Mouse (Mus musculus) MEL (cell line): ENCODE results near the gene Rad51b. TPM values are rescaled to one million over a fixed set of nuclear protein-coding genes. Genes with fewer than 3 reads are reported as not detected.

Experiments
- DNase-seq: peaks from one replicate; pipeline ENCODE4 v3.0.0; 2011; ENCODE audit warnings: low read depth, low spot score
- H3K27ac ChIP-seq: 2 replicates; pipeline ENCODE4 v1.5.1; 2012; ENCODE audit warnings: low read depth, mild to moderate bottlenecking, control low read depth, low read length, moderate library complexity; ENCODE audit not compliant: control insufficient read depth
- H3K27me3 ChIP-seq, 2 experiments: fragments of 150-350 bp in 1 of 2; sonication (generic) in 1 of 2; 2 replicates each; pipeline ENCODE4 v1.6.1; 2012; ENCODE audit warnings: low read length in 2 of 2, mild to moderate bottlenecking in 2 of 2, improper control_type of control experiment in 1 of 2, moderate library complexity in 1 of 2; ENCODE audit not compliant: insufficient read depth in 2 of 2, control insufficient read depth in 1 of 2
- H3K36me3 ChIP-seq, 2 experiments: 2 replicates each; pipeline ENCODE4 v1.6.1; 2012 to 2014; ENCODE audit warnings: low read length in 2 of 2, improper control_type of control experiment in 1 of 2, inconsistent platforms in 1 of 2, mild to moderate bottlenecking in 1 of 2; ENCODE audit not compliant: insufficient read depth in 2 of 2, control insufficient read depth in 1 of 2
- H3K4me1 ChIP-seq, 2 experiments: fragments of 150-350 bp in 1 of 2; sonication (generic) in 1 of 2; 2 replicates each; pipeline ENCODE4 v1.6.1; 2012; ENCODE audit warnings: low read length in 2 of 2, improper control_type of control experiment in 1 of 2, mild to moderate bottlenecking in 1 of 2; ENCODE audit not compliant: insufficient read depth in 2 of 2, control insufficient read depth in 1 of 2
- H3K4me3 ChIP-seq, 2 experiments: fragments of 150-350 bp in 1 of 2; sonication (generic) in 1 of 2; 2 replicates each; pipeline ENCODE4 v1.5.1; 2012; ENCODE audit warnings: low read depth in 2 of 2, low read length in 2 of 2, mild to moderate bottlenecking in 2 of 2, moderate library complexity in 2 of 2, control low read depth in 1 of 2, improper control_type of control experiment in 1 of 2; ENCODE audit not compliant: control insufficient read depth in 1 of 2, insufficient read depth in 1 of 2
- H3K79me2 ChIP-seq: 2 replicates; pipeline ENCODE4 v1.6.1; 2012; ENCODE audit warnings: mild to moderate bottlenecking, low read length, moderate library complexity; ENCODE audit not compliant: control insufficient read depth, poor library complexity, insufficient read depth
- H3K9ac ChIP-seq: 2 replicates; pipeline ENCODE4 v1.6.1; 2012; ENCODE audit warnings: low read depth, mild to moderate bottlenecking, control low read depth, low read length, moderate library complexity; ENCODE audit not compliant: control insufficient read depth, poor library complexity, severe bottlenecking
- H3K9me3 ChIP-seq: fragments of 150-350 bp; sonication (generic); replicated peaks from 2 replicates; pipeline ENCODE4 v1.6.1; 2012; ENCODE audit warnings: mild to moderate bottlenecking, low read length, improper control_type of control experiment, moderate library complexity; ENCODE audit not compliant: insufficient read depth
- BHLHE40 ChIP-seq: IDR thresholded peaks from 2 replicates; pipeline ENCODE4 v1.6.1; 2012; ENCODE audit warnings: low read depth, mild to moderate bottlenecking, inconsistent platforms, low read length, improper control_type of control experiment, borderline replicate concordance
- CHD2 ChIP-seq: IDR thresholded peaks from 2 replicates; pipeline ENCODE4 v1.6.1; 2011; ENCODE audit warnings: low read length, improper control_type of control experiment
- E2F4 ChIP-seq: IDR thresholded peaks from 2 replicates; pipeline ENCODE4 v1.6.1; 2011; ENCODE audit warnings: low read depth, low read length, improper control_type of control experiment, borderline replicate concordance
- GABPA ChIP-seq: IDR thresholded peaks from 2 replicates; pipeline ENCODE4 v1.6.1; 2012; ENCODE audit warnings: low read depth, mild to moderate bottlenecking, inconsistent platforms, low read length, improper control_type of control experiment, moderate library complexity
- GATA1 ChIP-seq: IDR thresholded peaks from 2 replicates; pipeline ENCODE4 v1.6.1; 2011; ENCODE audit warnings: low read depth, low read length, improper control_type of control experiment
- JUND ChIP-seq: IDR thresholded peaks from 2 replicates; pipeline ENCODE4 v1.6.1; 2011; ENCODE audit warnings: low read depth, mild to moderate bottlenecking, improper control_type of control experiment, low read length
- KAT2A ChIP-seq: conservative IDR thresholded peaks from 2 replicates; pipeline ENCODE4 v1.6.1; 2012; ENCODE audit warnings: low read depth, low read length, improper control_type of control experiment, inconsistent platforms
- MAX ChIP-seq: IDR thresholded peaks from 2 replicates; pipeline ENCODE4 v1.6.1; 2011; ENCODE audit warnings: low read length, improper control_type of control experiment
- NELFE ChIP-seq: IDR thresholded peaks from 2 replicates; pipeline ENCODE4 v1.6.1; 2011; ENCODE audit warnings: low read depth, low read length, improper control_type of control experiment
- POLR2A ChIP-seq, 2 experiments: IDR thresholded peaks; 2 replicates each; pipeline ENCODE4 v1.6.1; 2011 to 2012; ENCODE audit warnings: low read length in 2 of 2, mild to moderate bottlenecking in 2 of 2, control low read depth in 1 of 2, improper control_type of control experiment in 1 of 2, low read depth in 1 of 2, moderate library complexity in 1 of 2; ENCODE audit not compliant: control insufficient read depth in 1 of 2, insufficient read depth in 1 of 2, poor library complexity in 1 of 2
- RAD21 ChIP-seq: IDR thresholded peaks from 2 replicates; pipeline ENCODE4 v1.6.1; 2011; ENCODE audit warnings: mild to moderate bottlenecking, low read depth, low read length, improper control_type of control experiment
- RCOR1 ChIP-seq: IDR thresholded peaks from 2 replicates; pipeline ENCODE4 v1.6.1; 2012; ENCODE audit warnings: low read depth, mild to moderate bottlenecking, inconsistent platforms, low read length, improper control_type of control experiment
- SMC3 ChIP-seq: IDR thresholded peaks from 2 replicates; pipeline ENCODE4 v1.6.1; 2011; ENCODE audit warnings: low read depth, low read length, improper control_type of control experiment
- TAL1 ChIP-seq: IDR thresholded peaks from 2 replicates; pipeline ENCODE4 v1.6.1; 2012; ENCODE audit warnings: mild to moderate bottlenecking, inconsistent platforms, low read length, moderate library complexity, mixed read lengths
- TCF12 ChIP-seq: IDR thresholded peaks from 2 replicates; pipeline ENCODE4 v1.6.1; 2014; ENCODE audit warnings: low read depth, mild to moderate bottlenecking, inconsistent platforms, low read length, improper control_type of control experiment, moderate library complexity
- UBTF ChIP-seq: IDR thresholded peaks from 2 replicates; pipeline ENCODE4 v1.6.1; 2012; ENCODE audit warnings: low read depth, mild to moderate bottlenecking, inconsistent platforms, low read length, improper control_type of control experiment, moderate library complexity, borderline replicate concordance; ENCODE audit not compliant: insufficient read depth
- ZKSCAN1 ChIP-seq: IDR thresholded peaks from 2 replicates; pipeline ENCODE4 v1.6.1; 2012; ENCODE audit warnings: low read depth, mild to moderate bottlenecking, inconsistent platforms, low read length, improper control_type of control experiment, moderate library complexity
- polyA plus RNA-seq, 2 experiments: library from polyadenylated mRNA; stranded (reverse) in 1 of 2; unstranded in 1 of 2; fragments of >175 nt in 1 of 2; fragments of >200 nt in 1 of 2; gene quantifications; 2 replicates each; pipeline versions ENCODE4 v1.2.1 to v1.2.4; 2012; ENCODE audit warnings: low replicate concordance in 2 of 2, low read depth in 1 of 2; ENCODE audit not compliant: insufficient read length in 2 of 2, insufficient read depth in 1 of 2, missing spikeins in 1 of 2
- total RNA-seq: library from RNA; depleted of rRNA; stranded (reverse); fragments of 300-350 nt; gene quantifications from 2 replicates; pipeline ENCODE4 v1.2.3, GENCODE M21; 2012

The Rad51b gene
- total and polyA plus RNA-seq, 3 experiments = 3.6 to 5.7 TPM; not detected in 1

DNA sequence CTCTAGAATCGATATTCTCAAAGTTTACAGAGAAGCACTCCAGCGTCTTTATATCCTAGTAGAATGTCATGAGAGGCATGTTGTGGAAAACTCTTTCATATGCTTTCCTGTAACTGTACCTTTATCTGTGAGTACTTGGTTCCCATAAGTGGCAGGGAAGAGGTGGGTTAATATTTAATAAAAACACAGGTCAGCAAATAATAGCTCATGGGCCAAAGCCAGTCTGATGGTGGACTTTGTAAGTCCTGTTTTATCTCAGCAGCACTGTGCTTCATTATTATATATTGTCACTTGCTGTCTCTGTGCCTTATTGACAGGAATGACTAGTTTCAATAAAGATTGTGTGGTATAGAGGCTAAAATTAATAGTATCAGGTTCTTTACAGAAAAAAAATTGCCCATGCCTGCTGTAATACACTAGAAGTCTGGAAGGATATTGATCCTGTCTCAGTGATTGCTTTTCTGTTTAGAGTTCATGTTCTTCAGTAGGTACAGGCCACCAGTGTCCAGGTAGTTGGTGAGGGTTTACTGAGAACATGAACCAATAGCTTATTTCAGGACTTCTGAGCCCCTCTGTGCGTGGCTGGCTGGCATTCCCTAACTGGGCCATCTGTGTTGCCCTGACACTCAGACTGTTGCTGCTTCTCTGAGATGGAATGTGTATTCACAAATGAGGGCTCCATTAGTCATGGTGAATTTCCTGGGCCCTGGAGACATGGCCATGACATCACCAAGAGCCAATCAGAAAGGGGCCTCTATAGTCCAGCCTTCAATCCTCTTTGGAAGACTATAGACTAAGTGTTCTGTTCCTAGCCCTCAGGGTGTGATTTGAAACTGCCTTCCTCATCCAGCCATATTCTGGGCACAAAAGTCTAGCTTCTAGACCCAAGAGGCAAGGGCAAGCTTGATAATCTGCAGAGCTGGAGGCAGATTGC, 206.8 kb downstream of the Rad51b start:
- Histone ChIP-seq H3K4me1 (peaks cover 10 to 16% of the 10 kb centered on the region in 2 experiments), H3K9ac (no peak overlapping the region), H3K9me3 (no peaks in the 10 kb centered on the region), H3K27me3 (no peaks in the 10 kb centered on the region), H3K36me3 (peaks cover 0 to 26% of the 10 kb centered on the region in 2 experiments; a peak in 2 of 4 replicates), H3K27ac (no peak overlapping the region), H3K4me3 (no peak overlapping the region), H3K79me2 (no peaks in the 10 kb centered on the region)
- TF ChIP-seq BHLHE40 (no peak), GABPA (no peak), KAT2A (no peak), CHD2 (no peak), UBTF (no peak), GATA1 (no peak), POLR2A (IDR thresholded peaks at IDR 0.05; ENCODE audit: control insufficient read depth in 1 of 2, insufficient read depth in 1 of 2, low read depth in 1 of 2, low read length in 2 of 2, poor library complexity in 1 of 2) (no peak), ZKSCAN1 (no peak), TAL1 (no peak), TCF12 (no peak), MAX (no peak), RAD21 (no peak)
- DNase-seq = no peak

DNA sequence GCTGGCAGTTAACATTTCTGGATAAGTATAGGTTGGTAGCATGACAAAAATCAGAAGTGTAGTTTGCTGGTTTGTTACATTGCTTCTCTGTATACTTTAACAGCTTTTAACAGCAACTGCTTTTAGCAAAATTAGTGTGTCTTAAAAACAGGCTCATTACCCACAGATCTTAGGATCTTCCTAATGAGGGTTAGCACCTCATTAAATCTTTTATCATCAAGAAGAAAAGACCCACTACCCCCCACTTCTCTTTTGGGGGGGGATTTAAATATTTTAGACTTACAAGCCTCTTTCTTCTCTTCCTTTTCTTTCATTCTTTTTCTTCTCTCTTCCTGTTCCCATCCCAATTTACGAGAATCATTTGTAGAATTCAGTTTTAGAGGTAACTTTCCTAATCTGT, 207.6 kb downstream of the Rad51b start:
- Histone ChIP-seq H3K9ac (no peak overlapping the region), H3K27ac (no peak overlapping the region), H3K36me3 (peaks cover 0 to 19% of the 10 kb centered on the region in 2 experiments; a peak in 2 of 4 replicates), H3K4me3 (no peak overlapping the region), H3K4me1 (peaks cover 10 to 14% of the 10 kb centered on the region in 2 experiments), H3K9me3 (no peaks in the 10 kb centered on the region), H3K79me2 (no peaks in the 10 kb centered on the region), H3K27me3 (no peaks in the 10 kb centered on the region)
- DNase-seq = no peak
- TF ChIP-seq KAT2A (no peak), NELFE (no peak), SMC3 (no peak), E2F4 (no peak), RCOR1 (no peak), JUND (no peak)
